Mouse (Mus musculus) inflammation-experienced regulatory T-cells, adult 6 months (primary cell): ENCODE measurements around the gene Smarca1. TPM values are rescaled to one million over a fixed set of nuclear protein-coding genes. Genes with fewer than 3 reads are reported as not detected.

Experiments used
- ATAC-seq: one replicate; pipeline ENCODE4 v1.8.0; 2017
- polyA plus RNA-seq, 3 experiments: library from polyadenylated mRNA; unstranded; fragments of 100-300 nt; shearing (Covaris generic); gene quantifications; one replicate each; pipeline ENCODE4 v1.2.1; 2017

Smarca1 gene
- polyA plus RNA-seq, 3 experiments from 2014 or later, result 0.07 TPM; not detected in 2

- no peak for ATAC-seq
Observed at GRCm38 (mm10) chrX:47760212-47760611, 132.6 kb downstream of the Smarca1 start.

Other genes starting within 250 kb of the Smarca1 start
- gene Ocrl, start 19.4 kb upstream of the Smarca1 start, polyA plus RNA-seq, result 1 to 10 TPM; 4.5 to 8.4 (median 7.4) TPM
- under 1 TPM in 2 of 3 experiments, not detected in 1; 0.17 to 0.70 TPM for gene Apln, start 141.9 kb upstream of the Smarca1 start, polyA plus RNA-seq
- 1 to 10 TPM in 1 of 3 experiments, under 1 TPM in 2; 0.50 to 2.7 (median 0.71) TPM for gene Xpnpep2, start 215.8 kb upstream of the Smarca1 start, polyA plus RNA-seq